Mouse (Mus musculus) right cerebral cortex, postnatal 14 days (tissue): Measurements from ENCODE around the gene Lmntd2.
A peak's percentile ranks its signal among the peaks of the same experiment; 100 is the strongest.

Source experiments
- DNase-seq: peaks from one replicate; pipeline ENCODE4 v3.0.0; 2022

Gene Lmntd2

DNA sequence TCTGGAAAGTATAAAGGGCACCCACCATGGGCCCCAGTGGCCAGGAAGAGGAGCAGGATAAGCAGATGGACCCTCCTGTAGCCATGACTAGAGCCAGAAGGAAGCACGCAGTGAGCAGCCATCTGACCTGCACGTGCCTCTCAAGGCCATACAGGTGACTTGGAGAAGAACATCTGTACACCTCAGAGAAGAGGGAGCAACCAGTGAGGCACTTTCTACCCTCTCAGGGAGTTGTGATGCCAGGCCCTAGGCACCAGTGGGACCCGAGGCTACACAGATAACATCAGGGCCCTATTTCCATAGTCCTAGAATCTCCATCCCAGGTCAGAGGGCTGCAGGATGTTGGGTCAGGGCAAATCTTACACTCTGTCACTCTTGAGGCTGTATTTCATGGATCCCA lies 23.7 kb downstream of the Lmntd2 start:
- no peak for DNase-seq

DNA sequence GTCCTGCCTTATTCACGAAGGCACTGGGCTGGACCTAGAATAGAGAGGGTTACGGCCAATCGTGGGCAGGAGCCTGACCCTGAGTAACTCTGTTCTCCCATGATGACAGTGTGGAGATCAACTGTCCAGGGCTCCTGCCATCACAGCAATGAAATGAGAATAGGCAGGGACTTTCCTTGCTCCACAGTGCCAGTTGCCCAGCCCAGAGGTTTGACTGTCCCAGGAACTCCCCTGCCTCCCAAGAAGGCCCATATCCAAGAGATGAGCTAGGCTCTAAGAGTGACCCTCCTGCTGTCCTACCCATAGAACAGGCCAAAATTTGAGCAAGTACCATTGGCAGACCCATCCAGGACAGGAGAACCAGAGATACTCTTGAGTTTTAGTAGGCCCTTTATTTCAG lies 25.1 kb downstream of the Lmntd2 start:
- no peak for DNase-seq

DNA sequence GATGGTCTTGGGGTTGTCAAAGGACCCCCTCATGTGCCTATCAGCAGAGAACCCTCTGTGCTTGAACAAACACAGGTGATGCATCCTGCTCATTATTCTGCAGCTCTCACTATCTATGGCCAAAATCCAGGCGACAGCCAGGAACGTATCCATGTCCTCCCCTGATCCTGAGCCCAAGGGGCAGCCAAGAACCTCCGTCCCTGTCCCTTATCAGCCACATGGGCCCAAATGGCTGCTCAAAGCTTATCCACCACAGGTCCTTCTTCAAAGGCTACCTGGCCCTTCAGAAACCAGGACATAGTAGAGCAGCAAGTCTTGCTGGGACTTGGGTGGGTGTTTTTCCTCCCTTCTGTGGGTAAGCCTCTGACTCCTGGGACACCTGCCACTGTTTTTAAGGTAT lies 25.7 kb downstream of the Lmntd2 start:
- DNase-seq = no peak

DNA sequence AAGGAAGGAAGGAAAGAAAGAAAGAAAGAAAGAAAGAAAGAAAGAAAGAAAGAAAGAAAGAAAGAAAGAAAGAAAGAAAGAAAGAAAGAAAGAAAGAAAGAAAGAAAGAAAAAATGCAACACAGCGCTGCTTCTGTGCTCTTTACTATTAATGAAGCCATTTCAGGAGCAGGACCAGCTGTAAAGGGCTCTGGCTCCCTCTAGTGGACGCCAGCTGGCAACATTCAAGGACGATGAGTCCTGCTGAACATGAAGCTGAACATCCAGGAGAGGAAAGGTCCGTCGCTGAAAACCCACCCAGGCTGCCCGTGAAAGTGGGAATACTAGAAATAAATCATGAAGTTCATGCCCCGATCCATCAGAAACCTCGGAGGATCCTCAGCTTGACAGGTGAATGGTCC lies 37.7 kb downstream of the Lmntd2 start:
- peak; percentile 88 for DNase-seq

DNA sequence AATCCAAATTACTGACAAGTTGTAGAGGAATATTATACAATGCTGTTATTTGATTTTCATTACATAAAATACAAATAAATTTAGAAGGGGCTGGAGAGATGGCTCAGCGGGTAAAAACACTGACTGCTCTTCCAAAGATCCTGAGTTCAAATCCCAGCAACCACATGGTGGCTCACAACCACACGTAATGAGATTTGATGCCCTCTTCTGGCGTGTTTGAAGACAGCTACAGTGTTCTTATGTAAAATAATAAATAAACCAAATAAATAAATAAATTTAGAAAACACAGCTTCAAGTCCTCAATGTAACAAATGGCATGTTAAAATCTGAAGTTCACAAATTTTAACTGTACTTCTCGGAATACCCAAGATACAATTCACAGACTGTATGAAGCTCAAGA lies 38.8 kb downstream of the Lmntd2 start:
- no peak for DNase-seq

DNA sequence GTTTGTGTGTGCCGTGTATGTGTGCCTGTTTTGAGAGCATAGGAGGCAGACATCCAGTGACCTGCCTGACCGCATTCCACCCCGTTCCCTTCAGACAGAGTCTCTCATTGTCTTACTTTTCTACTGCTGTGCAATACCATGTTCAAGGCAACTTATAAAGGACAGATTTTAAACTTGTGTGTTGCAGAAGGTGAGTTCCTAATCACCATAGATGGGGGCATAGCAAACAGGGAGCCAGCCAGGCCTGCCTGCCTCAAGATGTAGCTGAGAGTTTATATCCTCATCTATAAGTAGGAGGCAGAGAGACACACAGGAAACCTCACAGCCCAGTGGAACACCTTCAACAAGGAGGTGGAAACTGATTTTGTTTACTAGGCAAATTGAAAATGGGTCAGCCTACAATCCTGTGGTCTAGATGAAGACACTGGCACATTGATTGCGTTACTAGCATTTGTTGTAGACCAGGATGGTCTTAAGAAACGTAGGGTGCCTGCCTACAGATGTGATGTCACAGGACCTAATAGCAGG lies 40.5 kb downstream of the Lmntd2 start:
- no peak for DNase-seq

DNA sequence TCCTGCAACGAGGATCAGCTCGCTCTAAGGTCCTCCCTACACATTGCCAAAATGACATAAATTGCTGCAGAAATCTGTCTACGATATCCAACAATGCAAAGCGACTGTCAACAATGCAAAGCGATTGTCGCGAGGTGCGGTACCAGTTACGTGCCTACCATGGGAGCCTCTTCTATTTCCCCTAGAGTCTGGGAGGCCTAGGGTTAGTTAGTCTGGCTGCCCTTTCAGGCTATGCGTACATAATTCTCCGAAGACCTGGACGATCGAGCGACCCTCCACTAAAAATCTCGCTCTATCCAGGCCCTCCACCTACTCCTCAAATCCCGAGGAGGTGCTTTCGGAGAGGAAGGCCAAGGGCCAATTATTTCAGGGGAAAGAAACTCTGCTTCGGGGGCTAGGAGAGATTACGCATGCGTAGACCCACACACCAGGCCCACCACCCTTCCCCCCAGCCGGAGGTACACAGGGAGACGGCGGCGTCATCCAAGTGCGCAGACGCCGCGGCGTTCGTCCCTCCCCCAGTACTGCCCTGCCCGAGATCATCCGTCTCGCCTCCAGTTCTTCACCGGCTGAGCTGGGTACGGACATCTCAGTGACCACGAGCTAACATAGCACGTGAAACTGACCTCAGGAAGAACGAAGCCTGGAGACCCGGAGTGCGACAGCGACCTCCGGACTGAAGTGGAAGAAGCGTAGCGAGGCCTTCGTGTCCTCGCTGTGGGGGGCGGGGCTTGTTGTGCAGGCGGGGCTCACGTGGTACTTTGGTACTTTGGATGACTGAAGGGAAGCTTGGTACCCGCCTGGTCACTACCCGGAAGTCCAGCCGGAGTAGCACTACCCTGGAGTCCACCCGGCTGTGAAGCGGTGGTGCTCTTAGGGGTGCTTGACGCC lies 41.5 kb downstream of the Lmntd2 start, which contains the start of gene Rnh1:
TSS of gene Rnh1 (minus strand) at position 742 of the 891 bp plus-strand sequence.
- DNase-seq = peak; percentile 94

DNA sequence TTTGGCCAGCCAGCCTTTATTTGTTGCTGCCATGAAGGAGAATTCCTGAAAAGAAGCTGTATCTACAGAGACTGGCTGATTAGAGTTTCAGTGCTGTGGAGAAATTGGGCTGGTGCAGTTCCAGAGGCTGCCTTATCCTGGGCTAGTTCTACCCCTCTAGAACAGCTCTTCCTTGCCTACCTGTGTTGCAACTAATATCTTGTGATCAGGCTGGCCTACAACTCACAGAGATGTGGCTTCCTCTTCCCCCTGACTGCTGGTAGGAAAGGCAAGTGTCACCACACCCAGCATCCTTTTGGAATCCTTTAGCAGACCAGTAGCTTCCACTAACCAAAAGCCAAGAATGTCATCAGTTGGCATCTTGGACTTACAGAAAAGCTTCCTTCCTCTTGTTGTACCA lies 44.0 kb downstream of the Lmntd2 start:
- no peak for DNase-seq

DNA sequence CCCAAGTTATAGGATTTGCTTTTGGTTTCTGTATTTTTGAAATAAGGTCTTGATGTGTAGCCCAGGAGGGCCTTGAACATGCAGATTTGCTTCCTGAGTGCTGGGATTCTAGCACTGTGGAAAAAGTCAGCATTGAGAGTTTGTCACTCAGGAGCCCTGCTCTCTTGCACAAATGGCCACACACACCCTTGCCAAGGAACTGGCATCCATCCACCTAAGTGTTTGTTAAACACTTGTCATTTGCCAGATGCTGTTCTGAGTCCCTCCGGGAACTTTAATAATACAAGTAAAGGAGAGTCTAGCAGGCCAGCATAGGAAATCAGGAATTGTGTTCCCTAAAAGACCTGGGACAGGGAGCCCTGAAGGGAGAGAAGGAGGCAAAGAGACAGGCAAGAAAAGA lies 44.6 kb downstream of the Lmntd2 start:
- DNase-seq = no peak

DNA sequence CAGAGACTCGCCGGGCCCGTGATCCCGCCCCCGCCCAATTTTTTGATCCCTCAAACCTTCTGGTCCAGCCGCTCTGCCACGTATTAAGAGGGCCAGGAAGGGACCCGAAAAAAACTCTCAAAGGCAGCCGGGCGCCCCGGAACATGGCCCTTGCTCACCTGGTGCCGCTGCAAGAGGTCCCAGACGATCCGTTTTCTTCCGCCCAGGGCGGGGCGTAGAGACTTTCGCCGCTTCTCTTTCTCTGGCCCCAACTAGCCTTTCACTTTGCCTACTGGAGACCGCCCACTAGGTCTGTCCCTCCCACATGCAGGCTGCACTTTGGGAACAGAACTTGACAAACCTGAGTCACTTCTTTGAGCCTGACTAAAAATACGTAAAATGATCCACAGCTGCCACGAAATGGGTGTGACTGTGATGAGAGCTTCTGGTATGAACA lies 45.3 kb downstream of the Lmntd2 start:
- peak; percentile 30 for DNase-seq

DNA sequence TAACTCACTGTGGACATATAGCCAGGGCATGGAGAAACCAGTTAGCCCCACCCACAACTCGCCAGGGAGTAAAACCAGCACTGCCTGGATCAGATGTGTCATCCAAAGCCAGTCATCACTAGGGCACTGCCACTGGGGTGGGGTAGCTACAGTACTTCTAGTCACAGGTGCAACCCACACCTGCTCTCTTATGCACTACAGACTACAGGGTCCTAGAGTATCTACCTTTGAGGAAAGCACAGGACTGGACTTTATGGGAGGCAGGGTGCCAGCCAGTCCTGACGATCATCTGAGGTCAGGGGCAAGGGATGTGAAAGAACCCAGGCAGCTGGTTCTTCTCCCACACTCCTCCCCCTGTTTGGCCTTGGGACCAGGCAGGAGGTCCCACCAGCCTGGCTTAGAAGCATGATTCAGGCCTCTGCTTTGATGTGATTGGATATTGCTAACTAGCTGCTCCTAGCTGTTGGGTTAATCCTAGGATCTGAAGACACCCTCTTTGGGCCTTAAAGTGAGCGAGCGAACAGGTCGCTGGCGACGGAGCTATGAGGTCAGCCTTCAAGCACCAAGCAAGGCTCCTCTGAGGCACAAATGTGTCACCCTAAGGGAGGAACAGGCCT lies 45.9 kb downstream of the Lmntd2 start:
- DNase-seq = no peak

DNA sequence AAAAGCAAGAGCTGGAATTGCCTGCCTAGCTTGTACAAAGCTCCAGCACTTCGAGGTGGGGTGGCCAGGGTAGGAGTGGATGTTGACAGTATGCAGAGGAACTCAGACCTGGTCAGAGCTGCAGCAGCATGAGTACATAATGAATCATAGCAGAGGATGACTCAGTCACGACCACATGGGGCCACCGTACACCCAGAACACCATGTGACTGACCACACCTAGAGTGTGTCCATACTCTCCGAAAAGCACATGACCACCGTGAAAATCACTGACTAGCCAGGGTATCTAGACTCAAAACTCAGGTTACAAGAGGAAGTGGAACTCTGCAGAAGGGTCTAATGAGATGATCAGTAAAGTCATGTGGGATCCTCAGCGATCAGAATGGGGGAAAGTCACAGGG lies 49.0 kb downstream of the Lmntd2 start:
- DNase-seq = no peak

DNA sequence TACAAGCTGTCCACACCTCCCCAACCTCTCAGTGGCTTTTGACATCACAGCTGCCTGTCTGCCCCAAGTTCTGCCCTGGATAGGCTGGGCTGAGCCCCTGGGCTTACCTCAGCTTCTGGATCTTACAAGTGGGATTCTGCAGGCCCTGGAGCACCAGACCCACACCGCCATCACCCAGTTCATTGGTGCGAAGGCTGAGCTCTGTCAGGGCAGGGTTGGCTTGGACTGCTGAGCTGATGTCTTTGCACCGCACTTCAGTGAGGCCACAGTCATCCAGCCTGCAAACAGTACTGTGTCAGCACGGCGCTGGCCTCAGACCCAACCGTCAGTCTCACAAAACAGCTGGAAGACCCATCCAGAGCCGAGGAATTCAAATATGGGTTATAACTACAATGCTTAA lies 49.5 kb downstream of the Lmntd2 start:
- no peak for DNase-seq
